Mouse (Mus musculus): ENCODE results near the gene Phykpl.

Phykpl gene

DNA sequence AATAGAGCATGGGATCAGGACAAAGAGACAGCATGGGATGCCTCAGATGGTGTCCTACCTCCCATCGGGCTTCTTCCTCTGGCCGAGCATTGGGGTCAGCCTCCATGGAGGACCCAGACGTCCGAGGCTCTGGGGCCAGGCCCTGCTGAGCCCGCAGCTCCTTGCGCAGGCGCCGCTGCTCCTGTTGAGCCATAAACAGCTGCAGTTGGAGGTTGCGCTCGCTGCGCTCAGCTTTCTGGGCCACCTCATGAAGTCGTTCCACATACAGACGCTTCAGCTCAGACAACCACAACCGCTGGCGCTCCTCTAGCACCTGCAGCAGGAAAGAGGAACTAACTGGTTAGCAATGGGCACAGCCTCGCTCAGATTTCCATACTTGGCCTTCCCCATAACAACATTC lies 59.7 kb downstream of the Phykpl start:
- DNase-seq (ENCODE audit: low read depth, low spot score) = peak; percentile 23

DNA sequence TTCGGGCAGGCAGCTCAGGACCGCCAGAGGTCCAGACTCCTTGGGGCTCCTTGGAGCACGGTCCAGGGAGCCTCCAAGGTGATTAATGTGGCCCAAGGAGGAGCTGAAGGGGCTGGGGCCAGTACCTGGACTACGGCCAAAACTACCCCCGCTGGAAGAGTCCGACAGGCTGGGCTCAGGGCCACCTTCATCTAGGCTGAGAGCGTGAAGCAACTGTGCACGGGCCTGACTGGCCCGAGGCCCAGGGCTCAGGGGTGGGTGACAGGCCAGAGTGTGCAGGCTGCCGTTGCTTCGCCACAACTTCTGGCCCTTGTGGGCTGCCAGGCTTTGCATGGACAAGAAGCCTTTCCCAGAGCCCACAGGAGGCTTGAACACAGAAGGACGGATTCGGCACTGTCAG lies 60.7 kb downstream of the Phykpl start:
- no peak for DNase-seq (ENCODE audit: low read depth, low spot score)

DNA sequence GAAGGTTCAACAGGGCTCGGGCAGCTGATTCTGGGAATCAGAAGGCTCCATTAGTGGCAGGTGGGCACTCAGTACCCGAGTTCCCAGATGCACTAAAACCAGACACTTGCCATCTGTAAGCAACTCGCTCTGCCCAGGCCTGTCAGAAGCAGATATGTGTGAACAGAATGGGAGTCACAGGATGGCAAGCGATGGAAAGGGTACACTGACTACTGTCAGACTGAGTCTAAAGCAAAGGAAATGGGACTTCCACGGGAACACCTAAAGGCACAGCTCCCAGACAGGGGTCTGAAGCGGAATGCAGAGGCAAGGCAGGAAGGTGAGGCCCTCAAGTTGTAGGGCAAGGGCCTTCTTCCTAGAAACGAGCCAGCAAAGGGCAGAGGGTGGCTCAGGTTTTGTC lies 61.7 kb downstream of the Phykpl start:
- no peak for DNase-seq (ENCODE audit: low read depth, low spot score)

DNA sequence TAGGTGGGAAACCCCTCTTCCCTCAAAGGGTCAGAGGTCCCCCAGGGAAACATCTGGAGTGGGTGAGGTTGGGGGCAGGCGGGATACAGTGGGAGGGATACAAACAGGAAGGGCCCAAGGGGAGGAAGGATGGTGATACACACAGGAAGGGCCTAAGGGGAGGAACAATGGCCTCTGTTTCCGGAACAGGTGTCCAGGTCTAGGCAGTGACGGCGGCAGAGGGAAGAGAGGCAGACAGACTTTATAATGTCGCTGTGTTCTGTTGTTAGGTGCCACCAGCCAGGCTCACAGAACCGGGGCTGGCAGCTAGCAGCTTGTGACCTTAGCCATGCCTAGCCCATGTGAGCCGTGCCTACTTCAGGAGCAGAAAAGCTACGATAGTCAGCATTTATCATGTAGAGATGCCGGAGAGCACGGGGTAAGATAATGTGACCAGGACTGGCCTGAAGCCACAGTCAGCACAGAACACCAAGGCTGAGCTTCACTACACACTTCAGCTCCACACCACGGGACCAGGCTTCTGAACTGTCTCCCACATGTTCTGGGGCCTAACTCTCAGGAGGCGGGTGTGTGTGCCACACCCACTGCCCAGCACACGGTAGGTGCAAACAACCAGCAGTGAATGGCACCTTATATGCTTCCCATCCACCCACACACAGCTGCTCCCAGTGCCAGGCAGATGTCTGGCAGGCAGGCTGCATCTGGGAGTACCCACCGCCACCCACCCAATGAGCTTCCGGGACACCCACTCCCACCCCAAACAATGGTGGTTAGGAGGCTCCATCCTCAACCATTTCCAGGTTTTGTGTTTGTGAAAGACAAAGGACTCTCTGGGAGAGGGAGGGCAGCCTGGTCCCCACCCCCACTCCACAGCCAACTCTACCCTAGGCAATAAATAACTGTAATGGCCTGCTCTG lies 62.5 kb downstream of the Phykpl start:
- peak; percentile 64 for DNase-seq (ENCODE audit: low read depth, low spot score)

DNA sequence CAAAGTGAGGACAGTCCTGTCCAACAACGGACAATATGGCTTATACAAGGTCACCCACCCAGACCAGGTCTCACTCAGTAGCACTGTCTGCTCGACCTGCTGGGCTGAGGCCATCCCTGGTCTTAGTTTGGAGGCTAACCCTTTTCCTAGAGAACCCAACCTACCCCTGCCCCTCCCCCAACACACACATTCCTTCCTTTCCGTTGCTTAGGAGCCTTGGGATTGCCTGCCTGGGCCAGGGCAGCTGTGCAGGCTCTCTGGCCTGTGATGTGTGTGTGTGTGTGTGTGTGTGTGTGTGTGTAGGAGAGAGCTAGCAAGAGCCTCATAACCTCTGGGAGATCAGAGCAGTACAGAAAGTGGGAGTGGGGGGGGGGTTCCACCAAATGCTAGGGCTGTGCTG lies 64.0 kb downstream of the Phykpl start:
- DNase-seq (ENCODE audit: low read depth, low spot score) = no peak

DNA sequence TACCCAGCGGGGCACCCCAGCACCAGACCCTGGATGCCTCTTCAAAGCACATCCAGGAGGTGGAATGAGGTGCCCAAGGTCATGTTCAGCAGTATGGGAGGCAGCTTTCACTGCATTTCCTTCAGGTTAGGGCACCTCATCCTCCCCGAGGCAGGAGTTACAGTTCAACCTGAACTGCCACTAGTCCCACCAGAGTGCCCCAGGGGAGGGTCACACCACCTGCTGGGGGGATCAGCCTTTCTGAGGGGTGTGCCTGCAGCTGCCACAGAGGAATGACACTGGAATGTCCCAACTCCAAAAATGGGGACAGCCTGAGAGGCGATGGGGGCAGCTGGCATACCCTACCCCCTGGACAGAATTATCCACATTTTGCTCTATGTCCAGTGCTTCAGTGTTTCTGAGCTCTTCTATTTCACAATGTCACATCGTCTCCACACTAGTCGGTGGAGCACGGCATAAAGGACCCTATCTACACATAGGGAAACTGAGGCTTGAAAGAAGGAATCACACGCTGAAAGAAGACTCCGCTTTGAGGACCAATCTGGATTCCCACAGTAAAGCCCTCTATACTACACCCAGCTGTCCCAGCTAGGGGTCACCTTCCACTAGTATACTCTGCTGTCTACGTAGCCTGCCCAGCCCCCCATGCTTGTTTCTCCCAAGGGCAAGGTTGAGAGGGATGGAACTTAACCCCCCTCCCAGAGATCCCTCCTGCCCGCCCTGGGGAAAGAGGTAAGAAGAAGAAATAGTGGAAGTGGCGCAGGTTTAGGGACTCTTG lies 64.7 kb downstream of the Phykpl start:
- no peak for DNase-seq (ENCODE audit: low read depth, low spot score)

DNA sequence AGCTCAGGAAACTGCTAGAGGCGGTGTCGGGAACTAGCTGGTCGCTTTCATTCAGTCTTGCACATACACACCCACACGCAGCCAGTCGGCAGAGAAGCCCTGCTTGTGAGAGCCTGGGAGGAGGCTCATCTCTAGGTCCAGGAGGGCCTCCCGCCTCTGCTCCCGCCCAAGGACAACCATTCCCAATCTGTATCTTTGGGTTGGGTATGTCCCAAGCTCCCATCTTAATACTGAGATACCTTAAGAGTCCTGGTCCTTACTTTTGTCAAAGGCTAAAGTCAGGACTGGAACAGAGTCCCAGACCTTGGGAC lies 65.3 kb downstream of the Phykpl start:
- peak; percentile 75 for DNase-seq (ENCODE audit: low read depth, low spot score)

DNA sequence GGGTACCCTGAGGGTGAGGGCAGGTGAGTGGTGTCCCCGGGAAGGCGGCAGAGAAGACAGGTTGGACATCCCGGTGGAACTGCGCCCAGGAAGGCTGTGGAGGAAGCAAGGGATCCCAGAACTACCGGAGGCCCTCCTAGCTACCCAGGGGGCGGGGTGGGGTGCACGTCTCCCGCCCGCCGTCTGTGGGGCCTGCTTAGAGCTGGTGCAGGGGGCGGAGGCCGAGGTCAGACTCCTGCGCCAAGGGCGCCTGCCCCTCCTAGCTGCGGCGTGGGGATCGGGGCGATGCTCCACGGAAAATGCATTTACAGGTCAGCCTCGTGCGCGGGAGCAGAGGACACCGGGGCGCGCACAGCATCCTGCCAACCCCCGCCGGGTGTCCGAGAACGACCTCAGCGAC lies 65.7 kb downstream of the Phykpl start:
- no peak for DNase-seq (ENCODE audit: low read depth, low spot score)

DNA sequence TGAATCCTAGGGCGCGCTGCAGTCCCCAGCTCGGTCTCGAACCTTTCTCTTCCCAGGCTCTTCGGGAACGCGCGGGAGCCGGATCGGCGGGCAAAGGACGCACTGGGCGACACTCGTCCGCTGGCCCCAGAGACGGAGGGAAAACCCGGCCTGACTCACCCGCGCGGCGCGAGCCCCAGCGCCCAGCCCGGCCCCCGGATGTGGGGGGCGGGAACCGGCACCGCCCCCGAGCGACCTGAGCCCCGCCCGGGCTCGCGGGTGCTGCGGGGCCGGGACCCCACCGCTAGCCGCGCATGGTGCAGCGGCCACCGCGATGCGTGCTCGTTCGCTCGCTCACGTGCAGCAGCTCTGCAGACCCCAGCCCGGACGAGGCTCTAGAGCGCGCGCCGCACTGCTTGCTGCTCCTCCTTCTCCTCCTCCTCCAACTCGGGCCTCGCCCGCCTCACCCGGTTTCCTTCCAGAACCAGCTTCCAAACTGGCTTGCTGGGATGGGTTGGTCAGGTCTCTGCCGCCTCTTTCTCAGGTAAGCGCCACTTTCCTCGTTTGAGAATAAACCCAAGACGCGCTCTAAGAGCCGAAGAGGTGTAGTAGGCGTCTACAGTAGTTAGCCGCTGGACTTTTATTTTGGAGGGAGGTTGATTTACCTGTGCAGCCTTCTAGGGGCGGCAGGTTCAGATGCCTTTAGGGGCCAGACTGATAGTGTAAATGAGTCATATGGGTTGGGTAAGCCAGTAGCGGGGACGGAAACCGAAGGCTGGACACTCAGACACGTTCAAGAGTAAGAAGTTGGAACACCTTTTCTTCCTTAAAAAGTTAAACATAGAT lies 66.3 kb downstream of the Phykpl start, which contains the start of the genes N4bp3 and D930048N14Rik:
TSS of gene N4bp3 (minus strand) at position 152 of the 825 bp plus-strand sequence.
TSS of gene D930048N14Rik (plus strand) at position 264 of the 825 bp plus-strand sequence.
- peak; percentile 42 for DNase-seq (ENCODE audit: low read depth, low spot score)

DNA sequence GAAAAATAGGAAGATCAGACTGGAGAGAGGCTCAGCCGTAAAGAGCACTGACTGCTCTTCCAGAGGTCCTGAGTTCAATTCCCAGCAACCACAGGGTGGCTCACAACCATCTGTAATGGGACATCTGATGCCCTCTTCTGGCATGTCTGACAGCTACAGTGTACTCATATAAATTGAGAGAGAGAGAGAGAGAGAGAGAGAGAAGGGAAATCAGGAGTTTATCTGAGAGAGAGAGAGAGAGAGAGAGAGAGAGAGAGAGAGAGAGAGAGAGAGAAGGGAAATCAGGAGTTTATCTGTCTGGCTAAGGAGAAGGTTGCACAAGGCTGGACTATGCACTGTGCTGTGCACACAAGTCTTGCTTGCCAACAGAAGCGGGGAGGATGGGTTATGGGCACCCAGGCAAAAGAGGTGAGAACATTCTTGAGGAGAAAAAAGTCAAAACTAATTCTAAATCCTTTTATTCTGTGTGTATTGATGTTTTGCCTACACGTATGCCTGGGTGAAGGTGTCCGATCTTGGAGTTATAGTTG lies 68.4 kb downstream of the Phykpl start:
- no peak for DNase-seq (ENCODE audit: low read depth, low spot score)

DNA sequence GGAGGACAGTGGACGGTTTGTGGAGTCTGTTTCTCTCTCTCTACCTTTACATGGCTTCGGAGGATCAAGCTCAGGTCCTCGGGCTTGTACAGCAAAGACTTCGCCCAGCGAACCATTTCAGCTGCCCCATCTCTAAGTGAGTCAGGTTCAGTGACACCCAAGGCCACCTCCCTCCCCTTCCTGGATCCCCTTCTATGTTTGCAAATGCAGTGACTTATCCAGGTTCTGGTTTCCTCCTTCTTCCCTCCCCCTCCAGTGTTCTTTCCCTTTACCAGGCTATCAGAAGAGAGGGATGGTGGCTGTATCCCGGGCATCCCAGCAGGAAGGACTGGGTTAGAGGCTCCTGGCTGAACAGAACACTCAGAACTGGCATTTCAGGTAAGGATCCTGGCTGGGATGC lies 69.2 kb downstream of the Phykpl start:
- no peak for DNase-seq (ENCODE audit: low read depth, low spot score)
